Mouse (Mus musculus) T-helper 2 cell (primary cell): ENCODE results near the gene Mad1l1.

ENCODE experiments used
- in situ Hi-C: fragments of 300-600 bp; cut with MboI, MseI; formaldehyde crosslinking; loops from one replicate; pipeline ENCODE4 v1.15.1; 2025; ENCODE audit warnings: high pct_unique_total_duplicates

Gene Mad1l1

GRCm38 (mm10) chr5:140263754-140264749 lies 57.3 kb downstream of the Mad1l1 start:
- in situ Hi-C loops, result no loop called here

DNA sequence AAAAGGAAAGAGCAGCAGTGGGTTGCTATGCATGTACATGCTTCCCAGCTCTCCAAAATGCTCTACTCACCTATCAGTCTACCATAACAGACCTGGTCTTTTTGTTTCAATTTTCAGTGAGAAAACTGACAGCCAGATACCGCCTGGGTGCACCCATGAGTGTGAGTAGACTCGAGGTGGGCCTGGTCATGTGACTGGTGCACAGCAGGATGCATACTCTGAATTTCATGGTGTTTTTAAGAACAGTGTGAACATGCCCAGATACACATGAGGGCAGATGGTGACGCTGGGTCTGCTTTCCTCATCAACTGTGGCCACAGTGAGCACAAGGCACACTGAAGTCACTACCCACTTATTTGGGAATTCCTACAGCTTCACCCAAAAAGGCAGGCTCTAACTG lies 59.0 kb downstream of the Mad1l1 start:
- in situ Hi-C loops, result no loop called here

- in situ Hi-C loops, result no loop called here
Measured at GRCm38 (mm10) chr5:140261313-140261712, 60.0 kb downstream of the Mad1l1 start.

DNA sequence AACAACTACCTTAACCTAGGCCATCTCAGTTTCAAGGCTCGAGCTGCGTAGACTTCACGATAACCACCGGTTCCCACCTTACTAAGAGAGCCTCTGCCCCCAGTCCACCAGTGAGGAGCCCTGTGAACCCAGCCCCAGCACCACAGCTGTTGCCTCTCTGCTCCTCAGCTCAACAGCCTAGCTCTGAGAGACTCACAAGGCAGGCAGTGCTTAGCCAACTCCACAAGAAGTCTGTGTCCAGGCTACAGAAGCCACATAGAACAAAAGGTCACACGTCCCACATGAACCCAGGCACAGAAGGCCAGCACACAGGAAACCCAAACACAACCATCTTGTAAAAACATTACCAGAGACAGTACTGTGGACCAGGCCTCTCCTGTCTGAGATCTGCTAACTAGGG lies 62.7 kb downstream of the Mad1l1 start:
- in situ Hi-C loops, result no loop called here

- in situ Hi-C loops, result no loop called here
Measured at GRCm38 (mm10) chr5:140258035-140258434, 63.3 kb downstream of the Mad1l1 start.

GRCm38 (mm10) chr5:140257439-140257838 lies 63.9 kb downstream of the Mad1l1 start:
- in situ Hi-C loops, result no loop called here

DNA sequence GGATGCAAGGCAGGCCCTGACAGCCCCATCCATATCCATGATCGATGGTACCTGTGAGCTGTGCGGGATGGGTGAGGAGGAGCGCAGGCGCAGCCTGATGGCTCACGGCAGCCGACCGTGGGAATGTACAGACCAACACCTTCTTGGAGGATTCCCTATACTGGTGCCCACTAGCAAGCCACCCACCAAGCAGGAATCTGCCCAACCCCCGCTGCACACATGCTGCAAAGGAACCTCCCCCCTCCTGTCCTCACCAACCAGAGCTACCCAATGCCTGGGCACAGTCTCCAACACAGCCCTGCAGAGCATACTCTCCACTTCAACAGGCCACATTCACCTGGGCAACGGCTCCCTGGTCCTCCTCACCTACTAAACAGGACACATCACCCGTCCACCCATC lies 64.7 kb downstream of the Mad1l1 start:
- in situ Hi-C loops, result no loop called here

DNA sequence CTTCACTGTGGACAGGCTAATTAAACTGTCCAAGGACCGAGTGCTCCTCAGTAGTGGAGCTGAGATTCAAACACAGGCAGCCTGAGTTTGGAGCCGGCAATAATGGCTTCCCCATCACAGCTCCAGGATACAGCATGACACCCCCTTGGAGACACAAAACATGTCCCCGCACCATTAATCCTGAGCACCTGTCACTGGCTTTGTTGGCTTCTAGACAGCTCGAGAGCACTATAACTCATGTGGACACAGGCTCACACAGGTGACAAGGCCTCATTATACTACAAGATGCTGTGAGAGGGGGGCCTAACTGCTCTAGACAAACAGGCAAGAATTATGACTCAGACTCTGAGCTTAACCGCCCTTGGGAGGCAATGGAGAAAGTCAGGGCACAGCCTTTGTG lies 66.1 kb downstream of the Mad1l1 start:
- in situ Hi-C loops, result no loop called here

GRCm38 (mm10) chr5:140254656-140255055 lies 66.7 kb downstream of the Mad1l1 start:
- in situ Hi-C loops, result no loop called here

GRCm38 (mm10) chr5:140251989-140252388 lies 69.4 kb downstream of the Mad1l1 start:
- in situ Hi-C loops, result no loop called here

GRCm38 (mm10) chr5:140250370-140250769 lies 71.0 kb downstream of the Mad1l1 start:
- in situ Hi-C loops, result no loop called here

DNA sequence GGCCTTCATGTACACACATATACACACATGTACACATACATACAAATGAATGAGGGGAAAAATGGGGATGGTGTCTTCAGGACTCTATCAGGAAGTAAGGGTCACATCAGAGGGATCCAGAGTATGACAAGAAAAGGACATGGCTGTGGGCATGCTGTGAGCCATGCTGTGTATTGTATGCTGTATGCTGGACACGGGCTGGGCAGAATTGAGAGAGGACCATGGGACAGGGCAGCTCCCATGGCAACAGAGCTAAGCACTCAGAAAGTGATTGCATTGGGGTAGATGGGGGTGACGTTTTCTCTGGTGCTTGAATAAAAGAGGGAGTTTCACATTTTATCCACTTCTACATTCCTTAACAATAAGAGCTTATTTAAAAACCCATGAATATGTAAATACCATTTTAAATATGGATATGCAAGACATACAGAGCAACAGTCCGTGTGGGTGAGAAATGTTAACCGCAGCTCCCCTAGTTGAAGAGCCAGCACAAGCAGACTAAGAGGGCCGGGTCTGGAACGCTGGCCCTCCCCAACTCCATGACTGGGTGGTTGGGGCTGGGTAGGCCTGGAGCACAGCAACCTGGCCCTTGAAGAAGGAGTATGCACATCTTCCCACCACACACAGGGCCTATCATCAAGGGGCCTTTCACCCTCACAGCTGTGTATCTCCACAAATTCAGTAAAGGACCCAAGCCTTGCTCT lies 71.8 kb downstream of the Mad1l1 start:
- in situ Hi-C loops, result no loop called here

GRCm38 (mm10) chr5:140248101-140248500 lies 73.3 kb downstream of the Mad1l1 start:
- in situ Hi-C loops, result no loop called here

- in situ Hi-C loops, result no loop called here
Measured at GRCm38 (mm10) chr5:140240235-140240634, 81.1 kb downstream of the Mad1l1 start.

DNA sequence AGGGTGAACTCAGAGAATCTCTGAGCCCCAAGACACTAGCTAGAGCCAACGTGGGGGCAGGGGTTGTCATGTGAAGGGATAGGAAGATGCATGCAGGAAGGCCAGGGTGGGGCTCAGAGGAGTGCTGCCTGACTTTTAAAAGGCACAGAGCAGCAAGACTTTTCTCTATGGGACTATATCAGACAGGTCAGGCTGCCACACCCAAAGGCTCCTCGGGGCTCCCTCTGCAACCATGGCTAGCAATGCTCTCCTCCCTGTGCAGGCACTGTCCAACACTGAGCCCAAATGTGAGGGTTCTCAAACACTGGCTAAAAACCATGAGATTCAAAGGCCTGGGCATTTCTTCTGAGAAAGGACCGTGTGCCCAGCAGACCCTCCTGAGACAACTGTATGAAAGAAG lies 82.5 kb downstream of the Mad1l1 start:
- in situ Hi-C loops, result loop anchor here (5.0 to 10.0 kb wide), 2 partner anchors 53 to 64 kb away; no protein-coding TSS in a partner anchor

GRCm38 (mm10) chr5:140230818-140231217 lies 90.5 kb downstream of the Mad1l1 start:
- in situ Hi-C loops, result loop anchor here (10.0 kb wide), 1 partner anchor 56 kb away; no protein-coding TSS in a partner anchor

GRCm38 (mm10) chr5:140228306-140228705 lies 93.0 kb downstream of the Mad1l1 start:
- in situ Hi-C loops, result no loop called here

DNA sequence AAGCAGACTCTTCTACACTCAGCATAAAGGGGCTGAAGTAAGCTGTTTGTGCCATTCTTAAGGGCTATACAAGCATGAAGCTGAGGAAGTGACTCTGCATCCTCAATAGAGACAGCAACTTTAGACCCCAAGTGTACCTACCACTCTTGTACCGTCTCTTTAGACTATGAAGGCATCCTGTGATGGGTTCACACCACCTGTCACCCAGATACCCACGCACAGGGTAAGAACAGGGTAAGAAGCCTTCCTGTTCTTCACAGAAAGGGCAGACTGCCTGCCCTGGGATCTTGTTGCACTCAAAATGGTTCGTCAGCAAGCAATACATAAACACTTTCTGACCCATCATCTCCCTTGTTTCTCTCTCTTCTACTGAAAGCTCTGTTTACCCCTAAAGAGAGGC lies 94.5 kb downstream of the Mad1l1 start:
- in situ Hi-C loops, result no loop called here

DNA sequence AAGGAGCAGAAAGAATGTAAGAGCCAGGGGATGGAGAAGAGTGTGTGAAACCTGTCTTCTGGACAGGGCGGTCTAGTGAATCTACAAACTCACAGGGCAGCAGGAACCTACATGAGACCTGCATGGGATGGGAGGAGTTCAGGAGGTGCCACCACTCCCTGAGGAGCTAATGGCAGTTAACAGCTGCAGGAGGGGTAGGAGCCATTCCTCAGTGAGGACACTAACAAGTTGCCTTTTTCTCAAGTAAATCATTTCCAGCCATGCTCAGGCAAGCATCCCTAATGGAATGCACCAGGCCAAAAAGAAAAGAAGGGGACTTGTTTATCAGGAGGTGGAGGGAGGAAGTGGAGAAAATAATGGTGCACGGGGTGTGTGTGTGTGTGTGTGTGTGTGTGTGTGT lies 95.5 kb downstream of the Mad1l1 start:
- in situ Hi-C loops, result no loop called here

DNA sequence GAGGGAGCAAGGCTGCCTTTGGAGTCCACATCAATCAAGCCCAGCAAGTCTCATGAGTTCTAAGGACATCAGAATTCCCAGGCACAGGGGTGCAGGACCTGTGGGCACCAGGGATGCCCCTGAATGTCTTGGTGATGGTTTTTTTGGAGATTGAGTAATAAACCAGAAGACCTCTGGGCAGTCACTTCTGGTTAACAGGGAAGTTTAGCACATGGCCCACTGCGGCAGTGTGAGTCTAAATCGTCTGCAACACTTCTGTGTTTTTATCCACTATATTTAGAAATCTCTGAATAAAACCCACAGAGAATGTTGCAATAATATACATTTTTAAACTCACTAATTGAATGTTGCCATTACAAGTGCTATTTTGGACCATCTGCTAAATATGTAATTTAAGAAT lies 96.2 kb downstream of the Mad1l1 start:
- in situ Hi-C loops, result no loop called here

GRCm38 (mm10) chr5:140223070-140224053 lies 98.0 kb downstream of the Mad1l1 start:
- in situ Hi-C loops, result no loop called here
